Mouse (Mus musculus): Measurements from ENCODE around the gene Ccdc144b. TPM values are rescaled to one million over a fixed set of nuclear protein-coding genes. Genes with fewer than 3 reads are reported as not detected.

Gene Ccdc144b
- polyA plus RNA-seq, 1 experiment from 2014 or later = not detected

DNA sequence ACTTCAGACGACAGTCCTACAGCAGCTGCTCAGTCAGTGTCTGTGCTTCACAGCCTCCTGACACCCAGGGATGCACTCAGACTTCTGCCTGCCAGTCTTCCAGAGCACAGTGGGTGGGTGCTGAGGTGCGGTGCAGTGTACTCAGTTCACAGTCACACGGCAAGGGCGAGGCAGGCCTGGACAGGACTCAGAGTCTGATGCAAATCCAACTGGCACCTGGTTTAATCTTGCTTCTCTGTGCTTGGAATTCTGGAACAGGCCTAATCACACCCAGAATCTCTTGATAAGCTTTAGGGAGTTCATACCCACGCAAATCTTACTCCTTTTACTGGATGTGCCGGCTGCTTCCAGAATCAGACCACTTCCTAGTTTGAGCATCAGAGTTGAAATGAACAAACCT lies 22.1 kb upstream of the Ccdc144b start:
- H3K36me3 ChIP-seq (ENCODE audit: control insufficient read depth, insufficient read depth, low read length) = peaks cover 22% of the 10 kb centered on the region
- H3K4me3 ChIP-seq (ENCODE audit: low read depth, low read length) = no peak overlapping the region
- H3K9ac ChIP-seq (ENCODE audit: low read depth, low read length) = no peak overlapping the region
- 90% methylated on average over 6 of the region's 6 CpGs for WGBS
- H3K27me3 ChIP-seq (replicated peaks; ENCODE audit: control insufficient read depth, insufficient read depth, low read length) = no peaks in the 10 kb centered on the region
- no peak overlapping the region for H3K27ac ChIP-seq (ENCODE audit: low read depth, low read length)
- H3K4me2 ChIP-seq = no peak overlapping the region
- no peaks in the 10 kb centered on the region for H3K9me3 ChIP-seq (ENCODE audit: control insufficient read depth, low read length)
- ATAC-seq (replicated peaks; ENCODE audit: low FRiP score) = no peak
- H3K4me1 ChIP-seq (replicated peaks; ENCODE audit: control insufficient read depth, insufficient read depth, low read length) = no peaks in the 10 kb centered on the region
- DNase-seq (ENCODE audit: low spot score) = no peak

GRCm38 (mm10) chr3:36074231-36074630 lies 20.9 kb upstream of the Ccdc144b start:
- ATAC-seq (replicated peaks; ENCODE audit: low FRiP score) (no peak), DNase-seq (ENCODE audit: low spot score) (no peak)
- Histone ChIP-seq H3K4me1 (replicated peaks; ENCODE audit: control insufficient read depth, insufficient read depth, low read length) (no peaks in the 10 kb centered on the region), H3K4me2 (no peak overlapping the region), H3K27ac (ENCODE audit: low read depth, low read length) (no peak overlapping the region), H3K9ac (ENCODE audit: low read depth, low read length) (no peak overlapping the region), H3K27me3 (replicated peaks; ENCODE audit: control insufficient read depth, insufficient read depth, low read length) (no peaks in the 10 kb centered on the region), H3K9me3 (ENCODE audit: control insufficient read depth, low read length) (no peaks in the 10 kb centered on the region), H3K4me3 (ENCODE audit: low read depth, low read length) (no peak overlapping the region), H3K36me3 (ENCODE audit: control insufficient read depth, insufficient read depth, low read length) (peaks cover 20% of the 10 kb centered on the region)
- 93% methylated on average over 6 of the region's 6 CpGs for whole genome bisulfite sequencing

- H3K27ac ChIP-seq (ENCODE audit: low read depth, low read length) = no peak overlapping the region
- no peak overlapping the region for H3K4me3 ChIP-seq (ENCODE audit: low read depth, low read length)
- H3K36me3 ChIP-seq (ENCODE audit: control insufficient read depth, insufficient read depth, low read length) = peaks cover 13% of the 10 kb centered on the region
- no peak for ATAC-seq (replicated peaks; ENCODE audit: low FRiP score)
- no peaks in the 10 kb centered on the region for H3K9me3 ChIP-seq (ENCODE audit: control insufficient read depth, low read length)
- no peak overlapping the region for H3K9ac ChIP-seq (ENCODE audit: low read depth, low read length)
- DNase-seq (ENCODE audit: low spot score) = no peak
- no peaks in the 10 kb centered on the region for H3K27me3 ChIP-seq (replicated peaks; ENCODE audit: control insufficient read depth, insufficient read depth, low read length)
- 89% methylated on average over 5 of the region's 5 CpGs for WGBS
- peaks cover 10% of the 10 kb centered on the region; the same call in 1 of the 2 replicates for H3K4me1 ChIP-seq (replicated peaks; ENCODE audit: control insufficient read depth, insufficient read depth, low read length)
- no peak overlapping the region for H3K4me2 ChIP-seq
These were observed 17.7 kb upstream of the Ccdc144b start for GRCm38 (mm10) chr3:36071047-36071446.

GRCm38 (mm10) chr3:36070436-36070835 lies 17.1 kb upstream of the Ccdc144b start:
- H3K4me1 ChIP-seq (replicated peaks; ENCODE audit: control insufficient read depth, insufficient read depth, low read length) = peaks cover 10% of the 10 kb centered on the region; the same call in 1 of the 2 replicates
- no peak overlapping the region for H3K4me2 ChIP-seq
- 92% methylated on average over 4 of the region's 4 CpGs for WGBS
- no peak for ATAC-seq (replicated peaks; ENCODE audit: low FRiP score)
- peaks cover 7% of the 10 kb centered on the region; the same call in 1 of the 2 replicates for H3K36me3 ChIP-seq (ENCODE audit: control insufficient read depth, insufficient read depth, low read length)
- H3K27ac ChIP-seq (ENCODE audit: low read depth, low read length) = no peak overlapping the region
- H3K4me3 ChIP-seq (ENCODE audit: low read depth, low read length) = no peak overlapping the region
- no peaks in the 10 kb centered on the region for H3K9me3 ChIP-seq (ENCODE audit: control insufficient read depth, low read length)
- DNase-seq (ENCODE audit: low spot score) = no peak
- H3K9ac ChIP-seq (ENCODE audit: low read depth, low read length) = no peak overlapping the region
- H3K27me3 ChIP-seq (replicated peaks; ENCODE audit: control insufficient read depth, insufficient read depth, low read length) = no peaks in the 10 kb centered on the region

- peaks cover 10% of the 10 kb centered on the region; the same call in 1 of the 2 replicates for H3K4me1 ChIP-seq (replicated peaks; ENCODE audit: control insufficient read depth, insufficient read depth, low read length)
- no peaks in the 10 kb centered on the region for H3K36me3 ChIP-seq (ENCODE audit: control insufficient read depth, insufficient read depth, low read length)
- no peak overlapping the region for H3K4me2 ChIP-seq
- H3K9ac ChIP-seq (ENCODE audit: low read depth, low read length) = no peak overlapping the region
- WGBS = 84% methylated on average over 6 of the region's 6 CpGs
- H3K4me3 ChIP-seq (ENCODE audit: low read depth, low read length) = no peak overlapping the region
- no peak overlapping the region for H3K27ac ChIP-seq (ENCODE audit: low read depth, low read length)
- no peaks in the 10 kb centered on the region for H3K9me3 ChIP-seq (ENCODE audit: control insufficient read depth, low read length)
- H3K27me3 ChIP-seq (replicated peaks; ENCODE audit: control insufficient read depth, insufficient read depth, low read length) = no peaks in the 10 kb centered on the region
- DNase-seq (ENCODE audit: low spot score) = no peak
- ATAC-seq (replicated peaks; ENCODE audit: low FRiP score) = no peak
These were observed 14.4 kb upstream of the Ccdc144b start for GRCm38 (mm10) chr3:36067731-36068130.

DNA sequence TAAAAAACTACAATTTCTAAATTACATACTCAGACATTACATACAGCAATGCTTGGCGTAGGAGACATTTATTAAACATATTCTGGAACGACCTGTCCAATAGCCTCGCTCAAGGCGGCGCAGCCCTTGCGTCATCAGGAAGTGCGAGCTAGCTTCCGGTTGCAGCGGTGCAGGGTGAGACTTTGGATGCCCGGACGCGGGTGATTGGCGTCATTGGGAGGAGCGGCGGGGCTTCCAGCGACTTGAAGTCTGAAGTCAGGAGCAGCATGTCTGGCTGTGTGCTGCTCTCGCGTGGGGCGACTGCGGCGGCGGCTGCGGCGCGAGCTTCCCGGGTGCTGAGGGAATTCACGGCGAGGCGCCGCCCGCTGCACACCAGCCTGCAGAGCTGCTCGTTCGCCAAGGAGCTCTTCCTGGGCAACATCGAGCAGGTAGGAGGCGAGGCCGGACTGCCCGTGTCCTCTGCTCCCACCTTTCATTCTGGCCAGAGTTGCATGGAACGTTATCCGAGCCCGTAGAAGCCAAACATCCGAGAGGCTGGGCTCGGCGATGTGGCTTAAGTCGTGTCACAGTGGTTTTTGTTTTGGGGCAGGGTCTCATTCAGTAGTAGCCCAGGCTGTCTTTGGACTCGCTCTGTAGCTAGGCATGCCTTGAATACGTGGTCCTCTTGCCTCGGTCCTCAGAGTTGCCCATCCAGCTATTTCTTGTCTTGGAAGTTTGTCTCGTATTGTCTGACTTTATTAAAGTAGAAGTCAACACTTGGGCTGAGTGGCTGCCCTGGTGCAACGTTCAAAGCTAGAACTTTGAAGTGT lies 12.7 kb upstream of the Ccdc144b start, which contains the start of gene Acad9:
TSS of gene Acad9 (plus strand) at position 137 of the 809 bp plus-strand sequence.
- Histone ChIP-seq H3K36me3 (ENCODE audit: control insufficient read depth, insufficient read depth, low read length) (no peaks in the 10 kb centered on the region), H3K9ac (ENCODE audit: low read depth, low read length) (peak within 1 kb of the TSS; percentile 72), H3K4me1 (replicated peaks; ENCODE audit: control insufficient read depth, insufficient read depth, low read length) (peaks cover 10% of the 10 kb centered on the region; the same call in 1 of the 2 replicates), H3K4me3 (ENCODE audit: low read depth, low read length) (peak within 1 kb of the TSS; percentile 70), H3K27ac (ENCODE audit: low read depth, low read length) (0 out of 2 replicates have a peak within 1 kb of the TSS, but pooled peaks have one; percentile 0), H3K4me2 (peak within 1 kb of the TSS; percentile 90), H3K9me3 (ENCODE audit: control insufficient read depth, low read length) (no peaks in the 10 kb centered on the region), H3K27me3 (replicated peaks; ENCODE audit: control insufficient read depth, insufficient read depth, low read length) (no peaks in the 10 kb centered on the region)
- DNase-seq (ENCODE audit: low spot score) = peak; percentile 92
- ATAC-seq (replicated peaks; ENCODE audit: low FRiP score) = peak; percentile 95
- WGBS = under 1% methylated on average over 49 of the region's 49 CpGs

DNA sequence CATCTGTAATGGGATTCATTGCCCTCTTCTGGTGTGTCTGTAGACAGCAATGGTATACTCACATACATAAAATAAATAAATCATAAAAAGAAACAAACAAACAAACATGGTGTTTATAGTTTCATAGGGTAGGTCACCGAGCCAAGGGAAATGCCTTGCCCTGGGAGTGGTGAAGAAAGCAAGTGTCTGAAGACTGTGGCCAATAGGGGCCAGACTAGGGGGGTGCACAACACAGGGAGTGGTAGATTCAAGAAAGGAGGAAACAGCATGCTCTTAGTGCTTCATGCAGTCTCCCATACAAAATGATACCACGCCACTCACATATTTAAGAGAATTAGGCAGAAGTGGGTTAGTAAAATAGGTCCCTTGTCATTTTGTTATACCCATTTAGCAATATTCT lies 11.8 kb upstream of the Ccdc144b start:
- H3K36me3 ChIP-seq (ENCODE audit: control insufficient read depth, insufficient read depth, low read length) = no peaks in the 10 kb centered on the region
- H3K27ac ChIP-seq (ENCODE audit: low read depth, low read length) = no peak overlapping the region
- DNase-seq (ENCODE audit: low spot score) (no peak), ATAC-seq (replicated peaks; ENCODE audit: low FRiP score) (no peak)
- WGBS = 95% methylated on average over 2 of the region's 2 CpGs
- no peak overlapping the region for H3K9ac ChIP-seq (ENCODE audit: low read depth, low read length)
- peak overlapping the region; percentile 90 for H3K4me2 ChIP-seq
- H3K4me3 ChIP-seq (ENCODE audit: low read depth, low read length) = peak overlapping the region; percentile 70
- H3K9me3 ChIP-seq (ENCODE audit: control insufficient read depth, low read length) = no peaks in the 10 kb centered on the region
- H3K4me1 ChIP-seq (replicated peaks; ENCODE audit: control insufficient read depth, insufficient read depth, low read length) = peaks cover 10% of the 10 kb centered on the region; the same call in 1 of the 2 replicates
- H3K27me3 ChIP-seq (replicated peaks; ENCODE audit: control insufficient read depth, insufficient read depth, low read length) = no peaks in the 10 kb centered on the region

DNA sequence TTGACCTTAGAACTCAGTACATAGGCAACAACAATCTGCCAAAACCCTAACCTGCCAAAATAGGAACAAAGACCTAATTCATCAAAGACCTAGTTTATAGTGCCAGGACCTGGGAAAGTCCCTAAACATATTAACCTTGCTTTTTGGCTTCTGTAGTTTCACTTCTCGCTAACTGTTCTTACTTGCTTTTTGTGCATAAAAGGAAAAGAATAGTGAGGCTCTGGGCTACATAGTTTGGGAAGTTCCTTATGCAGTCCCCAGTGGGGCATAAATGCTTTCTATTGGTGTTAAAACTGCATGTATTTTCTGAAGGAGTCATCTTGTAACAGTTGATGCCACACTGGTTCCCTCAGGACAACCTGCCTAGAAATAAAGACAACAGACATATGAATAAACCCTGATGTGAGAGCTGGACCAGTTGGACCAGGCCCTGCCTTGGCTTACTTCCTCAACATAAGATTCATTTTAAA lies 11.3 kb upstream of the Ccdc144b start:
- Histone ChIP-seq H3K36me3 (ENCODE audit: control insufficient read depth, insufficient read depth, low read length) (no peaks in the 10 kb centered on the region), H3K4me3 (ENCODE audit: low read depth, low read length) (no peak overlapping the region), H3K27me3 (replicated peaks; ENCODE audit: control insufficient read depth, insufficient read depth, low read length) (no peaks in the 10 kb centered on the region), H3K4me2 (no peak overlapping the region), H3K27ac (ENCODE audit: low read depth, low read length) (no peak overlapping the region), H3K4me1 (replicated peaks; ENCODE audit: control insufficient read depth, insufficient read depth, low read length) (peaks cover 10% of the 10 kb centered on the region; the same call in 1 of the 2 replicates), H3K9me3 (ENCODE audit: control insufficient read depth, low read length) (no peaks in the 10 kb centered on the region), H3K9ac (ENCODE audit: low read depth, low read length) (no peak overlapping the region)
- 97% methylated on average over 1 of the region's 1 CpGs for WGBS
- no peak for ATAC-seq (replicated peaks; ENCODE audit: low FRiP score)
- no peak for DNase-seq (ENCODE audit: low spot score)
